ENCODE assay signal across 8 mouse cellular contexts in genomic region chr2:74691022-74691951, GRCm38 (mm10). TPM values are rescaled to one million over a fixed set of nuclear protein-coding genes. Genes with fewer than 3 reads are reported as not detected.
DNase-seq lines count a peak whose midpoint lies in the region; ATAC-seq and TF ChIP-seq lines count a peak whose summit lies in the region.

TSS of gene Hoxd10 (plus strand) at chr2:74691924.

- no peak for TF ChIP-seq CTCF in E14TG2a.4 (conservative IDR thresholded peaks at IDR 0.05; ENCODE audit: low read length)

- peak within 1 kb of the TSS; percentile 95 for H3K27ac ChIP-seq in kidney, embryonic 15.5 days
- peak within 1 kb of the TSS; percentile 69 for H3K27ac ChIP-seq in neural tube, embryonic 12.5 days

- peak within 1 kb of the TSS; percentile 74 for H3K9ac ChIP-seq in kidney, embryonic 15.5 days
- H3K9ac ChIP-seq in neural tube, embryonic 12.5 days: peak within 1 kb of the TSS; percentile 76

- peaks cover 96% of the 10 kb centered on the region for H3K27me3 ChIP-seq in E14TG2a.4 (ENCODE audit: insufficient read depth, low read length)
- peaks cover 22% of the 10 kb centered on the region; the same call in 1 of the 2 replicates for H3K27me3 ChIP-seq in kidney, embryonic 15.5 days
- H3K27me3 ChIP-seq in neural tube, embryonic 12.5 days (replicated peaks): peaks cover 83% of the 10 kb centered on the region

- H3K4me2 ChIP-seq in kidney, embryonic 15.5 days: peak within 1 kb of the TSS; percentile 80
- peak within 1 kb of the TSS; percentile 75 for H3K4me2 ChIP-seq in neural tube, embryonic 12.5 days (replicated peaks)

- intact Hi-C loops in left cerebral cortex, postnatal 14 days (cut with DNase I): no loop called here

- H3K36me3 ChIP-seq in E14TG2a.4 (ENCODE audit: insufficient read depth, low read length): no peaks in the 10 kb centered on the region
- H3K36me3 ChIP-seq in kidney, embryonic 15.5 days: no peaks in the 10 kb centered on the region
- no peaks in the 10 kb centered on the region for H3K36me3 ChIP-seq in neural tube, embryonic 12.5 days

- WGBS in kidney, embryonic 15.5 days: under 1% methylated on average over 56 of the region's 56 CpGs
- under 1% methylated on average over 56 of the region's 56 CpGs for WGBS in neural tube, embryonic 12.5 days

- peaks cover 58% of the 10 kb centered on the region for H3K4me1 ChIP-seq in E14TG2a.4 (replicated peaks; ENCODE audit: low read depth, low read length)
- peaks cover 49% of the 10 kb centered on the region for H3K4me1 ChIP-seq in kidney, embryonic 15.5 days
- H3K4me1 ChIP-seq in neural tube, embryonic 12.5 days: peaks cover 3% of the 10 kb centered on the region; the same call in 1 of the 2 replicates

- H3K9me3 ChIP-seq in E14TG2a.4 (ENCODE audit: low read length): no peaks in the 10 kb centered on the region
- no peaks in the 10 kb centered on the region for H3K9me3 ChIP-seq in kidney, embryonic 15.5 days (replicated peaks)
- H3K9me3 ChIP-seq in neural tube, embryonic 12.5 days: no peaks in the 10 kb centered on the region

- H3K4me3 ChIP-seq in E14TG2a.4 (replicated peaks; ENCODE audit: low read length): peak within 1 kb of the TSS; percentile 69
- peak within 1 kb of the TSS; percentile 70 for H3K4me3 ChIP-seq in kidney, embryonic 15.5 days (replicated peaks)
- H3K4me3 ChIP-seq in neural tube, embryonic 12.5 days: peak within 1 kb of the TSS; percentile 42

- ATAC-seq in kidney, embryonic 15.5 days (replicated peaks; ENCODE audit: low FRiP score): peak; percentile 93
- ATAC-seq in neural tube, embryonic 12.5 days (ENCODE audit: low FRiP score, low read depth): peak; percentile 89

- peak; percentile 55 for DNase-seq in adrenal gland, adult 8-10 months
- DNase-seq in gastrocnemius, adult 8-10 months (ENCODE audit: low spot score in 2 of 2): peak; percentile 62 to 77
- no peak for DNase-seq in left cerebral cortex, postnatal 14 days (ENCODE audit: low spot score in 2 of 2)
- DNase-seq in left cerebral cortex, adult 11 months (ENCODE audit: low spot score): no peak
- no peak for DNase-seq in right cerebral cortex, postnatal 14 days

RNA-seq across cellular contexts. Expression of gene Hoxd10, which starts in this region (rescaled TPM):
- total RNA-seq in adrenal gland, adult 8-10 months (2022): not detected
- 1 to 10 TPM; 6.1 to 8.5 (median 7.6) TPM for total RNA-seq in gastrocnemius, adult 8-10 months (2022)
- polyA plus RNA-seq in kidney, embryonic 15.5 days (2015; fragmentation: Nextera tagmentation; extraction: Ambion mirVana): 33.6 and 36.6 TPM in 2 replicates
- 48.9 and 49.0 TPM in 2 replicates for polyA plus RNA-seq in neural tube, embryonic 12.5 days (2016; fragmentation: Nextera tagmentation; extraction: Ambion mirVana)
- not detected for total RNA-seq in left cerebral cortex, postnatal 14 days (2021)

Comparison
In these comparisons a context has a peak if more than half of its experiments do, and no peak if none do; other contexts are left out.
1. RNA of gene Hoxd10 (total RNA-seq): 6.1 to 8.5 TPM in gastrocnemius, adult 8-10 months; not detected in adrenal gland, adult 8-10 months and not detected in left cerebral cortex, postnatal 14 days; every median in the first group is over 4 times any median in the second.
2. Peak in DNase-seq in adrenal gland, adult 8-10 months; RNA of the gene not detected or under 1 TPM.
3. DNase-seq: peak in gastrocnemius, adult 8-10 months (2 of 2); none in left cerebral cortex, postnatal 14 days (0 of 2), left cerebral cortex, adult 11 months (single experiment) and right cerebral cortex, postnatal 14 days (single experiment).
4. Peak in every context shown above with its lines, with median percentiles within 50 percentile points of each other: H3K4me3 ChIP-seq.